Mouse (Mus musculus) thymus, postnatal 4 days (tissue): ENCODE measurements at regions not wholly inside any gene's neighbourhood (a gene's known extent, or its start where the extent isn't known, plus 50 kb on each side); places are given as distances from the start of the nearest gene placed in this dataset.

Source experiments
- DNase-seq: peaks from one replicate; pipeline ENCODE4 v3.0.0; 2021

DNA sequence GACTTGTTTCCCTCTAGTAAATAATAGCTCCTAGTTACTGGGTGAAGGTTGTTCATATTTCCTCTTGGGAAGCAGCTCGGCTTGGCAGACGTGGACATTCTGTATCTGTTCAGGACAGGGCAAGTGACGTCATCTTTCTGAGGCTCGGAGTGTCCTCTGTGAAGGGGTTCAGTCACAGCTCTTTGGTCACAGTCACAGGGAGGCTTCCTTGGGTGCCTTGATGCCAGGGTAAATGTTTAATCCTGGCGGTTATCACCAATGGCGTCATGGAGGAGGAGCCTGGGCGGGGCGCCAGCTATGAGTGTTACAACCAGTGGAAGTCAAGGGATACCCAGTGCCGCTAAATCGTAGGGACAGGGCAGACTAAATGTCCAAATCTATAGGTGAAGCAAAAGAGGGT is 56.3 kb upstream of the Med13l start:
- DNase-seq = no peak

- no peak for DNase-seq
Measured at GRCm38 (mm10) chr5:118504926-118505325, 55.6 kb upstream of the Med13l start.

DNA sequence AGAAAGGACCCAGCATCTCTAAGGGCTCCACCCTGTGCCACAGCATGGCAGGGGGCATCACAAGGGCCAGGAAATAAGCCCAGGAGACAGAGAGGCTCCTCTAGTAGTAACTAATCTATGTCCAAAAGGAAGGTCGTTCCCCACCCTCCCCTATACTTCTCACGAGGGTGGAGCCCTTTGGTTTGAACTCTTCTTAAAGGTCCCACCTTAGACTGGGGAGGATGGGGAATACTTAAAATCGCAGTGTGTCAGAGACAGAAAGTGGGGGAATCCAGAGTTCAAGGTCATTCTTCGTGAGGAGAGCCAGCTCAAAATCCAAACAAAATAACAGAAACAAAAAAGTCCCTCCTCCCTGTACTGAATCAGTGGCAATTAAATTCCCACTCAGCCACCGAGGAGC is 50.6 kb upstream of the Med13l start:
- DNase-seq = no peak
